Mouse (Mus musculus) layer of hippocampus, postnatal 36 days (tissue): Measurements from ENCODE around the gene Ttll13. TPM values are rescaled to one million over a fixed set of nuclear protein-coding genes. Genes with fewer than 3 reads are reported as not detected.

Source experiments
- DNase-seq, 2 experiments: peaks; one replicate each; pipeline ENCODE4 v3.0.0; 2022
- total RNA-seq, 2 experiments: library from RNA; stranded (reverse); gene quantifications; 2 replicates each; pipeline ENCODE4 v1.2.3; 2021

Gene Ttll13
- total RNA-seq, 2 experiments from 2014 or later: 1.7 to 2.9 TPM

DNA sequence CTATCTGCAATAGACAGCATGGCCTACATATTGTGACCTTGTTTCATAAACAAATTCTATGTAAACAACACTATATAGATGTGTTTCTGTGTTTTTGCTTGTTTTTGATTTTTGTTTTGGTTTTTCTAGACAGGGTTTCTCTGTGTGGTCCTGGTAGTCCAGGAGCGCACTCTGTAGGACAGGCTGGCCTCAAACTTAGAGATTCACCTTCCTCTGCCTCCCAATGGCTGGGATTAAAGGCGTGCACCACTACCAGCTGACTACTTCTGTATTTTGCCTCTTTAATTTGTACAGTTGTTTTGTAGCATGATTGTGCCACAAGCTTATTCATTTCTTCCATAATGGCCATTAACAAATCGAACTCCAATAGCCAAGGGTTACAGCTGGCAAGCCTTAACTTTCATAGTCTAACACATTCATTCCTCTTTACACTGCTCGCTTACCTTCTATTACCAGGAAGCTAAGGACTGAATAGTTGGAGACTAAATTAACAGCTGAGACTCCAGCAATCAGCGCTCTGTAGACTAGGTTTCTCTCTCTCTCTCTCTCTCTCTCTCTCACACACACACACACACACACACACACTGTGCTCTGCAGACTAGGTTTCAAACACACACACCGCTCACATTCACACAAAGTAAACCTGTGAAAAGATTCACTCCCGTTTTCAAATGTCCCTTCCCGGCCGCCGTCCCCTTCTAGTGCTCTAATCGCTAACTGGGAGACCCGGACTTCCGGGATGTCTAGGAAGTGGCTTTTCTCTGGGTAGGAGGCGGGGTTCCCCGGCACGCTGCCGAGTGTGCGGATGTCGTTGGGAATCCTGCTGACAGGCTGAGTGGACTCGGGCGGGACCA is 22.9 kb downstream of the Ttll13 start, which contains the start of gene Vps33b:
Vps33b (plus strand) TSS at position 753 of the 854 bp plus-strand sequence.
- peak; percentile 92 to 94 for DNase-seq

DNA sequence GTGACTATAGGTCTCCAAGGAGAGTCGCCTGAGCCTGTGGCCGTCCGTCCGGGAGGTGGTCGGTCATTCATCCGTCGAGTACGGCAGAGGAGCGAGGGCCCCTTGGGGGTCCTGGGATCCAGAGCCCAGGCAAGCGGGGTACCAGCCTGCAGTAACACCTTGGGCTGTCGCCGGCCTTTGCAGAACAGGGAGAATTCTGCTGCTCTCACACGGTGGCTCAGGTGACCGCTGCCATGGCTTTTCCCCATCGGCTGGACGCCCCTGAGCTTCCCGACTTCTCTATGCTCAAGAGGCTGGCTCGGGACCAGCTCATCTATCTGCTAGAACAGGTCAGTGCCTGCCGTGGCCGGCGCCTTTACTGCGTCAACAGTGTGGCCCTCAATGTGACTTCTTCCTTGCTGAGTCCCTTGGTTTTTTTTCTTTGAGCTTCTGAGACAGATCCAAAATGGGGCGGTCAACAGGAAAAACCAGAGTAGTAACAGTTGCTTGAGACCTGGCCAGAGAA is 23.6 kb downstream of the Ttll13 start:
- no peak for DNase-seq

GRCm38 (mm10) chr7:80273456-80273855 is 27.3 kb downstream of the Ttll13 start:
- DNase-seq: no peak

GRCm38 (mm10) chr7:80276374-80276773 is 30.2 kb downstream of the Ttll13 start:
- DNase-seq: no peak

- no peak for DNase-seq
Measured at GRCm38 (mm10) chr7:80280032-80280431, 33.9 kb downstream of the Ttll13 start.

- DNase-seq: no peak
Measured at GRCm38 (mm10) chr7:80280998-80281397, 34.8 kb downstream of the Ttll13 start.

- DNase-seq: no peak
Measured at GRCm38 (mm10) chr7:80281646-80282045, 35.5 kb downstream of the Ttll13 start.

DNA sequence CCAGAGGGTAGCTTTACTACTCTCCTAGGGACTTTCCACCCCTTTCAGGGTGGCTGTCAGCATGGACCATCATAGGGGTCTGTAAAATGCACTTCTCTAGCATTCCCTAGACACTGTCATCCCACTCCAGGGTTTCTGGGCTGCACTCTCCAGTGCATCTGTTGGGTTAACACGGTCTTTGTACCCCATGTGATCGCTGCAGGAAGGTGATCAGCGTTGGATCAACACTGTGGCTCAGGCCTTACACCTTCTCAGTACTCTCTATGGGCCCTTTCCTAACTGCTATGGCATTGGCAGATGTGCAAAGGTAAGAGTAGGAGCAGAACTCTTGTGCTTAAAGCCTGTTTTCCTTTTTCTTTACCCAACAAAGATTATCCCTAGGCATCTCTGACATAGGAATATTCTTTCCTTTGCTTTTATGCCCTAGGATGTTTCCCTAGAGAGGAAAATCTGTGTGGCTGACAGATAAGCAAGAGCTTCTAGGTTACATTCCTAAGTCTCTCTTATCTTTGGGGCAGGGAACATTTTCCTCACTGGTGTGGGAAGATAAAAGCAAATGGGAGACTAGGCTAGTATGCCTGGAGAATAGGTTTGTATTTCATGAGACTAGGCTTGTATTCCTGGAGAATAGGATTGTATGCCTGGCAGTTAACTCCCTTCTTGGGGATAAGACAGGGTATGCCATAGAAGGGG is 37.2 kb downstream of the Ttll13 start:
- DNase-seq: no peak

- no peak for DNase-seq
Measured at GRCm38 (mm10) chr7:80284391-80284790, 38.2 kb downstream of the Ttll13 start.

DNA sequence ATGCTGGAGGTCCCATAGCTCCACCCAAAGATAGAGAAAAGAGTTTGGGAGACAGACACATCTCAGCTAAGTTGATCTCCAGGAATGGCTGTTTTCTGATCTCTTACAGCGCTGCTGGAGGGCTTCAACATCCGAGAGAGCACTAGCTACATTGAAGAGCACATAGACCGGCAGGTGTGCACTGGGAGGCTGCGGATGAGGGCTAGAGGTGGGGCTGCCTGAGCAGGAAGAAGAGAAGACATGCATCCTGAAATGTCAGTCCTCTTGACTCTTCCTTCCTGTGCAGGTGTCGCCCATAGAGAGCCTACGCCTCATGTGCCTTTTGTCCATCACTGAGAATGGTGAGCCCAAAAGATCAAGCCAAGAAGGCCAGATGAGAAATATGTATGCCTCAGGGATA is 39.5 kb downstream of the Ttll13 start:
- no peak for DNase-seq

- DNase-seq: no peak
Measured at GRCm38 (mm10) chr7:80287736-80288135, 41.6 kb downstream of the Ttll13 start.

GRCm38 (mm10) chr7:80294062-80294763 is 48.0 kb downstream of the Ttll13 start, which contains the start of gene Prc1:
Prc1 (plus strand) TSS chr7:80294450.
- DNase-seq: peak; percentile 99

DNA sequence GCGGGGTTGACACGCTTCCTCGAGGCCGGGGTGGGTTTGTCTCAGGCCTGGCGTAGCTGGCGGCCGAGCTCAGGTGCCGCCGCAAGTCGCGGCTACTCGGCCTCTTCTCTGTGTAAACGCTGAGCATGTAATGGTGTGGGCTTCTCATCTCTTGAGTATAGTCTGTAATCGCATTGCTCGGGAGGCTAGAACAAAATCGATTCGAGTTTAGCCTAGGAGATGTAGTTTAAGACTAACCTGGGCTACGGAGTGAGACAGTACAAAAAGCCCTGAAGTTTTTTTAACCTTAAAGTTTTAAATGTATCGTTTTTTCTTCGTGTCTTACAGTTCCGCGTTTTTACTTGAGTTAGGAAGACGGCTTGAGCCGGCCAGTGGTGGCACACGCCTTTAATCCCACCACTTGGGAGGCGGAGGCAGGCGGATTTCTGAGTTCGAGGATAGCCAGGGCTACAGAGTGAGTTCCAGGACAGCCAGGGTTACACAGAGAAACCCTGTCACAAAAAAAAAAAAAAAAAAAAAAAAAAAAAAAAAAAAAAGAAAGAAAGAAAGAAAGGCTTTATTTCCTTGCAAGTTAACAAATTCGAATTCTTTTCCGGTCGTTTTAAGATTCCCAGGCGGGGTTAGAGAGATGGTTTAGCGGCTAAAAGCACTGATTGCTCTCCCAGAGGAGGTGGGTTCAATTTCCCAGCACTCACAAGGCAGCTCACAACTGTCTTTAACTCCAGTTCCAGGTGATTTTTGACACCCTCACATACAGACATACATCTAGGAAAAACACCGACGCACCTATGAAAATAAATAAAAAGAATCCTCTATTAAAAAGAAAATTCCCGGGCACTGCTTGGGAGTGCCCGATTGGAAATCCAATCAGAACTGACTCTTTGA is 48.8 kb downstream of the Ttll13 start:
- DNase-seq: no peak

DNA sequence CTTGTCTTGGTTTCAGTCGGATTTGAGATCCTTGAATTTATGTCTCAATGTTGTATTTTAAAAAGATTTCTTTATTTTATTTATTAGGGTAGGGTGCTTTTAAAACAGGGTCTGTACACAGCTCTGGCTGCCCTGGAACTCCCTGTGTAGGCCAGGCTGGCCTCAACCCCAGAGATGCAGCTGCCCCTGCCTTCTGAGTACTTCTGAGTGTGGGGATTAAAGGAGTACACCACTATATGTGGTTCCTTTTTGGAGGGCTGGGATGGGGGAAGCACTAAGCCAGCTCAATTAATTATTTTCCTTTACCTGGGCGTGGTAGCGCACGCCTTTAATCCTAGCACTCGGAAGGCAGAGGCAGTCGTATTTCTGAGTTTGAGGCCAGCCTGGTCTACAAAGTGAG is 50.3 kb downstream of the Ttll13 start:
- DNase-seq: no peak

DNA sequence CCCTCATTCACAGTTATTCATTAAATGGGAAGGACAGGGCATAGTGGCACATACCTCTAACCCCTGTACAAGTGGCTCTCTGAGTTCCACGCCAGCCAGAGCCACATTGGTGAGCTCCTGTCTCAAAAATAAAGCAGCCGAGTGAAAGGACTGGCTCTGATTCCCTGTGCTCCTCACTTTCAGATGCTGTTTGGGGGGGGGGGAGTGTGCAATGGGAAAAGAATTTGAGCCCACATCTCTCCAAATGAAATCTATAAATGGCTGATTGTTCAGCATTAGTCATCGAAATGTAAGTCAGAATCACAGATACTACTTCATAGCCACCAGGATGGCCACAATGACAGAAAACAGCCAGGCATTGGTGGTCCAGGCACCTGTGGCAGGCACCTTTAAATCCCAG is 50.9 kb downstream of the Ttll13 start:
- no peak for DNase-seq

- DNase-seq: no peak
Measured at GRCm38 (mm10) chr7:80298754-80299153, 52.6 kb downstream of the Ttll13 start.

DNA sequence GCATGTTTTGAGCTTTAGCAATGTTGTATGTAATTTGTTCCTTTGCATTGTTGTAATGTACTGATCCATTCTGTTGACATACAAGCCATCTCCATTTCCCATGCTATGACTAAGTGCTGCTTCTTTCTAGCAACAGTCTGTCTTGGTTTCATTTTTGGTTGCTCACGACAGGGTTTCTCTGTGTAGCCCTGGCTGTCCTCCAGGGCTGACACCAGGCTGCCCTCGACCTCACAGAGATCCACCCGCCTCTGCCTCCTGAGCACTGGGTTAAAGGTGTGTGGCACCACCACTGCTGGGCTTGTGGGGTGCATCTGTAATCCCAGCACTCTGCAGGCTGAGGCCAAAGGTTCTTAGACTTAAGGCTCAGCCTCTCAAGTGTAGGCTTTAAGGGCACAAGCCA is 53.4 kb downstream of the Ttll13 start:
- DNase-seq: no peak

DNA sequence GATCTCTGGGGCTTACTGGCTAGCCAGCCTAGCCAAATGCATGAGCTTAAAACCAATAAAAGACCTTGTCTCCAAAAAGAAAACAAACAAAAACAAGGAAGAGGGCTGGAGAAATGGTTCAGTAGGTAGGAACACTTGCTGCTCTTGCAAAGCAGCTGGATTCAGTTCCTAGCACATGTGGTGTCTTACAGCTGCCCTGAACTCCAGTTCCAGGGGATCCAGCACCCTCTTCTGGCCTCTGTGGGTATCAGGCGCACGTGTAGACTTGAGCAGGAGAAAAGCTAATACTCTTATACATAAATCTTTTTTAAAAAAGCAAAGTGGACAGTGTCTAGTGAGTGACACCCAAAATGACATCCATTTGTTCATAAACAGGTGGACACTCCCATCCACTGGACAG is 55.3 kb downstream of the Ttll13 start:
- no peak for DNase-seq

- no peak for DNase-seq
Measured at GRCm38 (mm10) chr7:80307766-80308165, 61.6 kb downstream of the Ttll13 start.
